In the genomic region with DNA sequence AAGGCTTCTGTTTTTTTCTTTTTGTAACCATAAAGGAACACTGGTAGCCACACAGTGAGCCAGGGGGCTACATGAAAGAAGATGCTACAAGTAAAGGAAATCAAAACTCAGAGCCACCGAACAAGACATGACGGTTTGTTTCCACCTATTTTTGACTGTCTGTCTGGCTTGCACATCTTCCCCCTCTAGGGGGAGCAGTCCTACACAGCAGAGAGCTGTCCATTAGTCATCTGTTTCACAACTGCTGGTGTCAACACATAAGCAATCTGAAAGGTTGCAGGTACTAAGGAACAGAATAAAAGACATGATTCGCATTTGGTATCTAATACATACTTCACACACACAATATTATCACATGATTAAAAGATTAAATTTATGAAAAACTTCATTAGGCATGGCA, we compare ENCODE assay signal across 8 mouse cellular contexts. TPM values are rescaled to one million over a fixed set of nuclear protein-coding genes. Genes with fewer than 3 reads are reported as not detected.
DNase-seq lines count a peak whose midpoint lies in the region; ATAC-seq and TF ChIP-seq lines count a peak whose summit lies in the region.
"Had no signal": no experiment of that assay in that cellular context is flagged by ENCODE, and none has a peak within 500 bp of the region (broad histone marks: within the 10 kb centered on the region; RNA-seq: fewer than 3 reads in every experiment).

No protein-coding gene starts in this region.

- no peaks in the 10 kb centered on the region for H3K4me1 ChIP-seq in embryonic facial prominence, embryonic 11.5 days (ENCODE audit: control insufficient read depth, insufficient read depth, low read length)
- H3K4me1 ChIP-seq in lung, embryonic 14.5 days (ENCODE audit: insufficient read depth) = no peaks in the 10 kb centered on the region
- peaks cover 8% of the 10 kb centered on the region; the same call in 1 of the 2 replicates for H3K4me1 ChIP-seq in small intestine, adult 2 months (ENCODE audit: control insufficient read depth, insufficient read depth, insufficient read length, low read length)
- H3K4me1 ChIP-seq: stomach, embryonic 15.5 days had no signal

- no peak overlapping the region for H3K4me2 ChIP-seq in embryonic facial prominence, embryonic 11.5 days (ENCODE audit: low read depth, low read length)
- no peak overlapping the region for H3K4me2 ChIP-seq in lung, embryonic 14.5 days
- H3K4me2 ChIP-seq: stomach, embryonic 15.5 days had no signal

- H3K9ac ChIP-seq in embryonic facial prominence, embryonic 11.5 days (replicated peaks; ENCODE audit: low read length) = no peak overlapping the region
- no peak overlapping the region for H3K9ac ChIP-seq in lung, embryonic 14.5 days
- H3K9ac ChIP-seq: stomach, embryonic 15.5 days had no signal

- H3K27ac ChIP-seq in embryonic facial prominence, embryonic 11.5 days (replicated peaks; ENCODE audit: low read depth, low read length) = no peak overlapping the region
- H3K27ac ChIP-seq in lung, embryonic 14.5 days (ENCODE audit: low read depth) = no peak overlapping the region
- no peak overlapping the region for H3K27ac ChIP-seq in small intestine, adult 2 months (ENCODE audit: insufficient read depth, low read depth, low read length)
- H3K27ac ChIP-seq: stomach, embryonic 15.5 days had no signal

- 74% methylated on average over 3 of the region's 3 CpGs for WGBS in embryonic facial prominence, embryonic 11.5 days
- 75% methylated on average over 3 of the region's 3 CpGs for WGBS in lung, embryonic 14.5 days
- 53% methylated on average over 3 of the region's 3 CpGs for WGBS in small intestine, adult 2 months

- ATAC-seq in embryonic facial prominence, embryonic 11.5 days (replicated peaks; ENCODE audit: insufficient number of reproducible peaks, low FRiP score, low TSS enrichment, low read depth) = no peak
- no peak for ATAC-seq in lung, embryonic 14.5 days (ENCODE audit: insufficient read depth)

- H3K27me3 ChIP-seq in embryonic facial prominence, embryonic 11.5 days (ENCODE audit: control insufficient read depth, insufficient read depth, low read length) = no peaks in the 10 kb centered on the region
- no peaks in the 10 kb centered on the region for H3K27me3 ChIP-seq in lung, embryonic 14.5 days (ENCODE audit: insufficient read depth, low read length)
- H3K27me3 ChIP-seq in small intestine, adult 2 months (ENCODE audit: control insufficient read depth, insufficient read depth, low read length) = no peaks in the 10 kb centered on the region
- H3K27me3 ChIP-seq: stomach, embryonic 15.5 days had no signal

- peak; percentile 67 for TF ChIP-seq CTCF in lung, embryonic 14.5 days (IDR thresholded peaks at IDR 0.05; ENCODE audit: low read depth)
- TF ChIP-seq CTCF in small intestine, adult 2 months (IDR thresholded peaks at IDR 0.05; ENCODE audit: extremely low read depth, insufficient read length, insufficient replicate concordance, low read depth, low read length) = 0 out of 2 replicates have a peak, but pooled peaks have one; percentile 28

- TF ChIP-seq POLR2A in small intestine, adult 2 months (IDR thresholded peaks at IDR 0.05; ENCODE audit: low read depth, low read length) = no peak

- no peaks in the 10 kb centered on the region for H3K36me3 ChIP-seq in embryonic facial prominence, embryonic 11.5 days (replicated peaks; ENCODE audit: control insufficient read depth, insufficient read depth, low read depth, low read length)
- H3K36me3 ChIP-seq in lung, embryonic 14.5 days (ENCODE audit: insufficient read depth) = no peaks in the 10 kb centered on the region
- H3K36me3 ChIP-seq in small intestine, adult 2 months (ENCODE audit: control insufficient read depth, insufficient read depth, low read length) = no peaks in the 10 kb centered on the region
- H3K36me3 ChIP-seq: stomach, embryonic 15.5 days had no signal

- H3K9me3 ChIP-seq in embryonic facial prominence, embryonic 11.5 days (replicated peaks; ENCODE audit: control insufficient read depth, low read length) = no peaks in the 10 kb centered on the region
- H3K9me3 ChIP-seq in lung, embryonic 14.5 days (ENCODE audit: low read depth, low read length) = no peaks in the 10 kb centered on the region
- H3K9me3 ChIP-seq: stomach, embryonic 15.5 days had no signal

- no peak overlapping the region for H3K4me3 ChIP-seq in embryonic facial prominence, embryonic 11.5 days (ENCODE audit: low read depth, low read length)
- no peak overlapping the region for H3K4me3 ChIP-seq in lung, embryonic 14.5 days (ENCODE audit: low read depth, low read length)
- H3K4me3 ChIP-seq in small intestine, adult 2 months (ENCODE audit: low read depth, low read length) = no peak overlapping the region
- H3K4me3 ChIP-seq: stomach, embryonic 15.5 days had no signal

- peak; percentile 41 for DNase-seq in urinary bladder, postnatal 25 days (ENCODE audit: low spot score)
- DNase-seq in urinary bladder, postnatal 4 days (ENCODE audit: low spot score in 2 of 2) = no peak
- DNase-seq in adrenal gland, adult (ENCODE audit: inconsistent age in 2 of 2, low spot score in 1 of 2) = peak; percentile 54 to 90
- DNase-seq in embryonic facial prominence, embryonic 11.5 days (ENCODE audit: low spot score) = peak; percentile 59
- peak; percentile 52 to 63 for DNase-seq in kidney, adult 8-10 months
- peak; percentile 64 for DNase-seq in lung, embryonic 14.5 days

RNA-seq across cellular contexts. Expression of a gene that starts 25.9 kb away (rescaled TPM):
- polyA plus RNA-seq in embryonic facial prominence, embryonic 11.5 days (2014; fragmentation: Nextera tagmentation; extraction: Ambion mirVana) = 35.6 and 37.6 TPM in 2 replicates
- 27.4 and 29.2 TPM in 2 replicates for polyA plus RNA-seq in lung, embryonic 14.5 days (2014; fragmentation: Nextera tagmentation; extraction: Ambion mirVana)
- polyA plus RNA-seq in small intestine, adult 2 months (2012; rRNA removed) = 205 and 230 TPM in 2 replicates

Comparison
In these comparisons a context has a peak if more than half of its experiments do, and no peak if none do; other contexts are left out.
1. DNase-seq: peak in urinary bladder, postnatal 25 days (single experiment), adrenal gland, adult (2 of 2), embryonic facial prominence, embryonic 11.5 days (single experiment), kidney, adult 8-10 months (2 of 2) and lung, embryonic 14.5 days (single experiment); none in urinary bladder, postnatal 4 days (0 of 2).